Mouse (Mus musculus) thymus, postnatal 25 days (tissue): ENCODE data around the gene Ptprd.

Experiments used
- DNase-seq: peaks from one replicate; pipeline ENCODE4 v3.0.0; 2022

Gene Ptprd

GRCm38 (mm10) chr4:76282886-76283285 is 1928.9 kb downstream of the Ptprd start:
- DNase-seq, result no peak

GRCm38 (mm10) chr4:76262727-76263126 is 1949.0 kb downstream of the Ptprd start:
- no peak for DNase-seq

GRCm38 (mm10) chr4:76260686-76261085 is 1951.1 kb downstream of the Ptprd start:
- no peak for DNase-seq

- no peak for DNase-seq
Observed at GRCm38 (mm10) chr4:76260286-76260685, 1951.5 kb downstream of the Ptprd start.

GRCm38 (mm10) chr4:76259636-76260035 is 1952.1 kb downstream of the Ptprd start:
- no peak for DNase-seq

- DNase-seq, result no peak
Observed at GRCm38 (mm10) chr4:76244371-76244770, 1967.4 kb downstream of the Ptprd start.

- DNase-seq, result no peak
Observed at GRCm38 (mm10) chr4:76241542-76241941, 1970.2 kb downstream of the Ptprd start.

- no peak for DNase-seq
Observed at GRCm38 (mm10) chr4:76241140-76241539, 1970.6 kb downstream of the Ptprd start.

GRCm38 (mm10) chr4:76239063-76239462 is 1972.7 kb downstream of the Ptprd start:
- no peak for DNase-seq

- no peak for DNase-seq
Observed at GRCm38 (mm10) chr4:76238577-76238976, 1973.2 kb downstream of the Ptprd start.

GRCm38 (mm10) chr4:76237827-76238226 is 1973.9 kb downstream of the Ptprd start:
- DNase-seq, result no peak

GRCm38 (mm10) chr4:76223720-76224119 is 1988.0 kb downstream of the Ptprd start:
- DNase-seq, result no peak

- no peak for DNase-seq
Observed at GRCm38 (mm10) chr4:76222520-76222919, 1989.2 kb downstream of the Ptprd start.

- DNase-seq, result no peak
Observed at GRCm38 (mm10) chr4:76218065-76218464, 1993.7 kb downstream of the Ptprd start.

GRCm38 (mm10) chr4:76215141-76215540 is 1996.6 kb downstream of the Ptprd start:
- no peak for DNase-seq

GRCm38 (mm10) chr4:76199321-76199720 is 2012.4 kb downstream of the Ptprd start:
- no peak for DNase-seq

GRCm38 (mm10) chr4:76194762-76195161 is 2017.0 kb downstream of the Ptprd start:
- no peak for DNase-seq

GRCm38 (mm10) chr4:76193496-76193895 is 2018.3 kb downstream of the Ptprd start:
- no peak for DNase-seq

GRCm38 (mm10) chr4:76192031-76192430 is 2019.7 kb downstream of the Ptprd start:
- DNase-seq, result no peak

GRCm38 (mm10) chr4:76190788-76191187 is 2021.0 kb downstream of the Ptprd start:
- DNase-seq, result no peak

GRCm38 (mm10) chr4:76183095-76183494 is 2028.7 kb downstream of the Ptprd start:
- no peak for DNase-seq

- DNase-seq, result no peak
Observed at GRCm38 (mm10) chr4:76179497-76179896, 2032.3 kb downstream of the Ptprd start.

- no peak for DNase-seq
Observed at GRCm38 (mm10) chr4:76175086-76175485, 2036.7 kb downstream of the Ptprd start.

GRCm38 (mm10) chr4:76155750-76156149 is 2056.0 kb downstream of the Ptprd start:
- no peak for DNase-seq

- no peak for DNase-seq
Observed at GRCm38 (mm10) chr4:76154190-76154589, 2057.6 kb downstream of the Ptprd start.

GRCm38 (mm10) chr4:76144925-76145324 is 2066.8 kb downstream of the Ptprd start:
- DNase-seq, result no peak
